8 mouse cellular contexts compared by ENCODE assay signal in genomic region chrX:108833381-108834020, GRCm38 (mm10). TPM values are rescaled to one million over a fixed set of nuclear protein-coding genes. Genes with fewer than 3 reads are reported as not detected.
A peak's percentile ranks its signal among the peaks of the same experiment; 100 is the strongest.
DNase-seq lines count a peak whose midpoint lies in the region; ATAC-seq and TF ChIP-seq lines count a peak whose summit lies in the region.

No protein-coding gene starts in this region.

- H3ac ChIP-seq in C2C12 (ENCODE audit: control insufficient read depth, insufficient read length, low read depth) = peak overlapping the region; percentile 69

- H3K27ac ChIP-seq in embryonic facial prominence, embryonic 14.5 days (replicated peaks; ENCODE audit: low read depth, low read length) = peak overlapping the region; percentile 85
- H3K27ac ChIP-seq in heart, embryonic 11.5 days (ENCODE audit: low read depth, low read length) = peak overlapping the region; percentile 77
- H3K27ac ChIP-seq in kidney, embryonic 15.5 days = peak overlapping the region; percentile 88
- H3K27ac ChIP-seq in liver, embryonic 13.5 days = peak overlapping the region; percentile 81
- peak overlapping the region; percentile 85 for H3K27ac ChIP-seq in neural tube, embryonic 13.5 days (replicated peaks)

- ATAC-seq in embryonic facial prominence, embryonic 14.5 days (ENCODE audit: low read depth) = peak; percentile 9
- peak; percentile 40 for ATAC-seq in heart, embryonic 11.5 days (replicated peaks; ENCODE audit: insufficient number of reproducible peaks, low FRiP score, low TSS enrichment)
- peak; percentile 37 for ATAC-seq in kidney, embryonic 15.5 days (replicated peaks; ENCODE audit: low FRiP score)
- peak; percentile 8; the same call in 1 of the 2 replicates for ATAC-seq in liver, embryonic 13.5 days (ENCODE audit: low read depth)
- peak; percentile 68 for ATAC-seq in neural tube, embryonic 13.5 days (ENCODE audit: low read depth)

- WGBS in embryonic facial prominence, embryonic 14.5 days = 26% methylated on average over 18 of the region's 21 CpGs
- 20% methylated on average over 18 of the region's 21 CpGs for WGBS in heart, embryonic 11.5 days (ENCODE audit: insufficient replicate concordance)
- WGBS in kidney, embryonic 15.5 days = 23% methylated on average over 19 of the region's 21 CpGs
- 25% methylated on average over 21 of the region's 21 CpGs for WGBS in liver, embryonic 13.5 days (ENCODE audit: insufficient replicate concordance)
- 16% methylated on average over 21 of the region's 21 CpGs for WGBS in neural tube, embryonic 13.5 days

- no peaks in the 10 kb centered on the region for H3K27me3 ChIP-seq in C2C12 (ENCODE audit: control insufficient read depth, insufficient read depth, insufficient read length)
- H3K27me3 ChIP-seq in embryonic facial prominence, embryonic 14.5 days (replicated peaks; ENCODE audit: control insufficient read depth, insufficient read depth, low read length) = no peaks in the 10 kb centered on the region
- no peaks in the 10 kb centered on the region for H3K27me3 ChIP-seq in heart, embryonic 11.5 days (ENCODE audit: control insufficient read depth, insufficient read depth, low read length)
- no peaks in the 10 kb centered on the region for H3K27me3 ChIP-seq in kidney, embryonic 15.5 days
- no peaks in the 10 kb centered on the region for H3K27me3 ChIP-seq in liver, embryonic 13.5 days
- no peaks in the 10 kb centered on the region for H3K27me3 ChIP-seq in neural tube, embryonic 13.5 days

- H3K4me3 ChIP-seq in C2C12 (ENCODE audit: insufficient read depth, poor library complexity, severe bottlenecking) = peak overlapping the region; percentile 46
- peak overlapping the region; percentile 42 for H3K4me3 ChIP-seq in embryonic facial prominence, embryonic 14.5 days (ENCODE audit: low read depth, low read length)
- peak overlapping the region; percentile 59 for H3K4me3 ChIP-seq in heart, embryonic 11.5 days (ENCODE audit: low read depth, low read length)
- H3K4me3 ChIP-seq in kidney, embryonic 15.5 days (replicated peaks) = peak overlapping the region; percentile 58
- peak overlapping the region; percentile 70 for H3K4me3 ChIP-seq in liver, embryonic 13.5 days (replicated peaks)
- H3K4me3 ChIP-seq in neural tube, embryonic 13.5 days = peak overlapping the region; percentile 59

- no peaks in the 10 kb centered on the region for H3K4me1 ChIP-seq in embryonic facial prominence, embryonic 14.5 days (ENCODE audit: control insufficient read depth, insufficient read depth, low read length)
- H3K4me1 ChIP-seq in heart, embryonic 11.5 days (ENCODE audit: control insufficient read depth, insufficient read depth, low read length) = no peaks in the 10 kb centered on the region
- no peaks in the 10 kb centered on the region for H3K4me1 ChIP-seq in kidney, embryonic 15.5 days
- no peaks in the 10 kb centered on the region; the same call in 1 of the 2 replicates for H3K4me1 ChIP-seq in liver, embryonic 13.5 days (replicated peaks)
- no peaks in the 10 kb centered on the region for H3K4me1 ChIP-seq in neural tube, embryonic 13.5 days (replicated peaks)

- peaks cover 7% of the 10 kb centered on the region for H3K79me2 ChIP-seq in C2C12 (ENCODE audit: control insufficient read depth, insufficient read depth)

- DNase-seq in adrenal gland, postnatal 36 days = peak; percentile 1 to 12
- DNase-seq in embryonic facial prominence, embryonic 14.5 days (ENCODE audit: low spot score) = peak; percentile 10
- DNase-seq in liver, embryonic 13.5 days = peak; percentile 21
- DNase-seq in testis, postnatal 14 days (ENCODE audit: low spot score) = peak; percentile 6

- no peaks in the 10 kb centered on the region for H3K36me3 ChIP-seq in C2C12 (ENCODE audit: control insufficient read depth, insufficient read depth)
- H3K36me3 ChIP-seq in embryonic facial prominence, embryonic 14.5 days (ENCODE audit: control insufficient read depth, insufficient read depth, low read length) = no peaks in the 10 kb centered on the region
- H3K36me3 ChIP-seq in heart, embryonic 11.5 days (ENCODE audit: control insufficient read depth, insufficient read depth, low read length) = no peaks in the 10 kb centered on the region
- H3K36me3 ChIP-seq in kidney, embryonic 15.5 days = no peaks in the 10 kb centered on the region
- H3K36me3 ChIP-seq in liver, embryonic 13.5 days = no peaks in the 10 kb centered on the region
- H3K36me3 ChIP-seq in neural tube, embryonic 13.5 days = no peaks in the 10 kb centered on the region

- H3K9ac ChIP-seq in embryonic facial prominence, embryonic 14.5 days (ENCODE audit: low read depth, low read length) = peak overlapping the region; percentile 67
- peak overlapping the region; percentile 74 for H3K9ac ChIP-seq in heart, embryonic 11.5 days (ENCODE audit: low read depth, low read length)
- H3K9ac ChIP-seq in kidney, embryonic 15.5 days = peak overlapping the region; percentile 59
- H3K9ac ChIP-seq in liver, embryonic 13.5 days = peak overlapping the region; percentile 78
- H3K9ac ChIP-seq in neural tube, embryonic 13.5 days = peak overlapping the region; percentile 76

- TF ChIP-seq CTCF in C2C12 (IDR thresholded peaks at IDR 0.05; ENCODE audit: control insufficient read depth, insufficient read depth, insufficient read length) = no peak

- peak overlapping the region; percentile 50 for H3K4me2 ChIP-seq in embryonic facial prominence, embryonic 14.5 days (ENCODE audit: low read depth, low read length)
- H3K4me2 ChIP-seq in heart, embryonic 11.5 days = peak overlapping the region; percentile 58
- H3K4me2 ChIP-seq in kidney, embryonic 15.5 days = peak overlapping the region; percentile 59
- peak overlapping the region; percentile 74 for H3K4me2 ChIP-seq in liver, embryonic 13.5 days
- peak overlapping the region; percentile 56 for H3K4me2 ChIP-seq in neural tube, embryonic 13.5 days

- no peaks in the 10 kb centered on the region for H3K79me3 ChIP-seq in C2C12 (ENCODE audit: low read depth)

- H3K9me3 ChIP-seq in embryonic facial prominence, embryonic 14.5 days (ENCODE audit: control insufficient read depth, low read length) = no peaks in the 10 kb centered on the region
- H3K9me3 ChIP-seq in heart, embryonic 11.5 days (replicated peaks; ENCODE audit: control insufficient read depth, low read length) = no peaks in the 10 kb centered on the region
- H3K9me3 ChIP-seq in kidney, embryonic 15.5 days (replicated peaks) = no peaks in the 10 kb centered on the region
- H3K9me3 ChIP-seq in liver, embryonic 13.5 days (replicated peaks) = no peaks in the 10 kb centered on the region
- H3K9me3 ChIP-seq in neural tube, embryonic 13.5 days = no peaks in the 10 kb centered on the region

TF ChIP-seq in C2C12, 6 proteins besides CTCF, POLR2A, EP300 and RAD21:
- TF ChIP-seq CEBPB (IDR thresholded peaks at IDR 0.05; ENCODE audit: low read depth) = no peak
- TF ChIP-seq MAX (IDR thresholded peaks at IDR 0.05) = no peak
- no peak for TF ChIP-seq USF1 (IDR thresholded peaks at IDR 0.05; ENCODE audit: low read depth)
- no peak for TF ChIP-seq MYOD1 (IDR thresholded peaks at IDR 0.05; ENCODE audit: control insufficient read depth, insufficient read length, low read depth)
- TF ChIP-seq FOSL1 (IDR thresholded peaks at IDR 0.05; ENCODE audit: insufficient read depth, low read length, poor library complexity, severe bottlenecking) = no peak
- no peak for TF ChIP-seq MYOG (IDR thresholded peaks at IDR 0.05; ENCODE audit: control insufficient read depth, extremely low read depth, insufficient read length)
TF ChIP-seq in C2C12: peak in this region for 0.

RNA-seq across cellular contexts. Expression of gene Brwd3, which starts 0.7 kb away (rescaled TPM):
- 0.59 TPM for polyA plus RNA-seq in C2C12 (2012; fragmentation: generic; extraction: Trizol)
- 1 to 10 TPM; 6.4 to 8.0 TPM for total RNA-seq in adrenal gland, postnatal 36 days (2021)
- polyA plus RNA-seq in embryonic facial prominence, embryonic 14.5 days (2014; fragmentation: Nextera tagmentation; extraction: Ambion mirVana) = 3.3 and 4.3 TPM in 2 replicates
- polyA plus RNA-seq in heart, embryonic 11.5 days (2014; fragmentation: Nextera tagmentation; extraction: Ambion mirVana) = 3.7 and 3.8 TPM in 2 replicates
- 2.8 and 3.1 TPM in 2 replicates for polyA plus RNA-seq in kidney, embryonic 15.5 days (2015; fragmentation: Nextera tagmentation; extraction: Ambion mirVana)
- 1.2 and 1.3 TPM in 2 replicates for polyA plus RNA-seq in liver, embryonic 13.5 days (2015; fragmentation: Nextera tagmentation; extraction: Ambion mirVana)
- polyA plus RNA-seq in neural tube, embryonic 13.5 days (2015; fragmentation: Nextera tagmentation; extraction: Ambion mirVana) = 2.8 TPM in 2 replicates

Comparison
In these comparisons a context has a peak if more than half of its experiments do, and no peak if none do; other contexts are left out.
1. Peak in every context shown above with its lines: DNase-seq, ATAC-seq, H3K4me3 ChIP-seq and H3K27ac ChIP-seq.
2. ATAC-seq: peak in every context shown above with its lines; median percentile 68 in neural tube, embryonic 13.5 days; 40 in heart, embryonic 11.5 days; 37 in kidney, embryonic 15.5 days; 9 in embryonic facial prominence, embryonic 14.5 days; 8 in liver, embryonic 13.5 days.